ENCODE assay signal across 8 mouse cellular contexts in genomic region chr5:121201739-121202138, GRCm38 (mm10). TPM values are rescaled to one million over a fixed set of nuclear protein-coding genes. Genes with fewer than 3 reads are reported as not detected.
DNase-seq lines count a peak whose midpoint lies in the region; ATAC-seq and TF ChIP-seq lines count a peak whose summit lies in the region.

No protein-coding gene starts in this region.

- peaks cover 7% of the 10 kb centered on the region; the same call in 1 of the 2 replicates for H3K36me3 ChIP-seq in kidney, postnatal 0 days (ENCODE audit: insufficient read depth, low read length)
- H3K36me3 ChIP-seq in kidney, embryonic 15.5 days = peaks cover 13% of the 10 kb centered on the region
- peaks cover 21% of the 10 kb centered on the region for H3K36me3 ChIP-seq in E14TG2a.4 (ENCODE audit: insufficient read depth, low read length)
- H3K36me3 ChIP-seq in megakaryocyte, embryonic 14.5 days (replicated peaks; ENCODE audit: low read length) = peaks cover 14% of the 10 kb centered on the region
- peaks cover 12% of the 10 kb centered on the region for H3K36me3 ChIP-seq in kidney, embryonic 16.5 days (ENCODE audit: insufficient read depth, low read length)

- H3K9ac ChIP-seq in kidney, postnatal 0 days (ENCODE audit: low read depth, low read length) = no peak overlapping the region
- H3K9ac ChIP-seq in kidney, embryonic 15.5 days = no peak overlapping the region
- no peak overlapping the region for H3K9ac ChIP-seq in kidney, embryonic 16.5 days (replicated peaks; ENCODE audit: low read length)

- H3K4me3 ChIP-seq in kidney, postnatal 0 days (replicated peaks; ENCODE audit: low read depth, low read length) = no peak overlapping the region
- no peak overlapping the region for H3K4me3 ChIP-seq in kidney, embryonic 15.5 days (replicated peaks)
- no peak overlapping the region for H3K4me3 ChIP-seq in E14TG2a.4 (replicated peaks; ENCODE audit: low read length)
- H3K4me3 ChIP-seq in megakaryocyte, embryonic 14.5 days (replicated peaks) = peak overlapping the region; percentile 72
- no peak overlapping the region for H3K4me3 ChIP-seq in kidney, embryonic 16.5 days (ENCODE audit: low read length)

- H3K4me1 ChIP-seq in kidney, postnatal 0 days (replicated peaks; ENCODE audit: insufficient read depth, low read length) = peaks cover 9% of the 10 kb centered on the region; the same call in 1 of the 2 replicates
- peaks cover 16% of the 10 kb centered on the region for H3K4me1 ChIP-seq in kidney, embryonic 15.5 days
- peaks cover 18% of the 10 kb centered on the region for H3K4me1 ChIP-seq in E14TG2a.4 (replicated peaks; ENCODE audit: low read depth, low read length)
- H3K4me1 ChIP-seq in megakaryocyte, embryonic 14.5 days = peaks cover 77% of the 10 kb centered on the region
- peaks cover 14% of the 10 kb centered on the region for H3K4me1 ChIP-seq in kidney, embryonic 16.5 days (ENCODE audit: insufficient read depth, low read length)

- ATAC-seq in kidney, postnatal 0 days (replicated peaks; ENCODE audit: low FRiP score, low read depth) = no peak
- ATAC-seq in kidney, embryonic 15.5 days (replicated peaks; ENCODE audit: low FRiP score) = no peak
- no peak for ATAC-seq in kidney, embryonic 16.5 days (ENCODE audit: low FRiP score, low TSS enrichment)

- H3K27ac ChIP-seq in kidney, postnatal 0 days = no peak overlapping the region
- H3K27ac ChIP-seq in kidney, embryonic 15.5 days = no peak overlapping the region
- H3K27ac ChIP-seq in kidney, embryonic 16.5 days (ENCODE audit: low read length) = no peak overlapping the region

- 42% methylated on average over 3 of the region's 3 CpGs for WGBS in kidney, postnatal 0 days
- WGBS in kidney, embryonic 15.5 days = 51% methylated on average over 3 of the region's 3 CpGs
- 45% methylated on average over 3 of the region's 3 CpGs for WGBS in kidney, embryonic 16.5 days

- peak; percentile 68 for TF ChIP-seq CTCF in kidney, postnatal 0 days (IDR thresholded peaks at IDR 0.05; ENCODE audit: low read depth)
- peak; percentile 76 for TF ChIP-seq CTCF in E14TG2a.4 (conservative IDR thresholded peaks at IDR 0.05; ENCODE audit: low read length)

- no peak overlapping the region for H3K4me2 ChIP-seq in kidney, postnatal 0 days (ENCODE audit: low read length)
- no peak overlapping the region for H3K4me2 ChIP-seq in kidney, embryonic 15.5 days
- H3K4me2 ChIP-seq in kidney, embryonic 16.5 days (replicated peaks; ENCODE audit: low read depth, low read length) = no peak overlapping the region

- no peaks in the 10 kb centered on the region for H3K9me3 ChIP-seq in kidney, postnatal 0 days (replicated peaks; ENCODE audit: low read length)
- no peaks in the 10 kb centered on the region for H3K9me3 ChIP-seq in kidney, embryonic 15.5 days (replicated peaks)
- H3K9me3 ChIP-seq in E14TG2a.4 (ENCODE audit: low read length) = no peaks in the 10 kb centered on the region
- no peaks in the 10 kb centered on the region for H3K9me3 ChIP-seq in megakaryocyte, embryonic 14.5 days
- H3K9me3 ChIP-seq in kidney, embryonic 16.5 days (ENCODE audit: low read length) = no peaks in the 10 kb centered on the region

- H3K27me3 ChIP-seq in kidney, postnatal 0 days (ENCODE audit: insufficient read depth, low read length) = no peaks in the 10 kb centered on the region
- peaks cover 4% of the 10 kb centered on the region; the same call in 1 of the 2 replicates for H3K27me3 ChIP-seq in kidney, embryonic 15.5 days
- H3K27me3 ChIP-seq in E14TG2a.4 (ENCODE audit: insufficient read depth, low read length) = peaks cover 23% of the 10 kb centered on the region
- H3K27me3 ChIP-seq in megakaryocyte, embryonic 14.5 days (replicated peaks) = no peaks in the 10 kb centered on the region
- H3K27me3 ChIP-seq in kidney, embryonic 16.5 days (ENCODE audit: insufficient read depth, low read length) = no peaks in the 10 kb centered on the region; the same call in 1 of the 2 replicates

- DNase-seq in kidney, postnatal 0 days (ENCODE audit: low spot score) = peak; percentile 65
- peak; percentile 75 for DNase-seq in brain, adult 2 months (ENCODE audit: low read depth, low spot score)
- DNase-seq in adrenal gland, adult 8-10 months = no peak
- no peak for DNase-seq in layer of hippocampus, postnatal 10 days (ENCODE audit: low spot score in 2 of 2)

RNA-seq across cellular contexts. Expression of gene Rpl6, which starts 2.5 kb away (rescaled TPM):
- 655 and 681 TPM in 2 replicates for polyA plus RNA-seq in kidney, postnatal 0 days (2015; fragmentation: Nextera tagmentation; extraction: Ambion mirVana)
- 639 and 659 TPM in 2 replicates for polyA plus RNA-seq in kidney, embryonic 15.5 days (2015; fragmentation: Nextera tagmentation; extraction: Ambion mirVana)
- 95.5 and 547 TPM in 2 replicates for polyA plus RNA-seq in megakaryocyte, embryonic 14.5 days (2012; ENCODE audit: insufficient read depth, low replicate concordance)
- 1,000 to 10,000 TPM in 2 of 4 experiments, 100 to 1,000 TPM in 2; 908 to 1,162 (median 1,035) TPM for total RNA-seq in adrenal gland, adult 8-10 months (2022)
- polyA plus RNA-seq in kidney, embryonic 16.5 days (2015; fragmentation: Nextera tagmentation; extraction: Ambion mirVana) = 575 and 586 TPM in 2 replicates
- 100 to 1,000 TPM; 520 to 542 TPM for total RNA-seq in layer of hippocampus, postnatal 10 days (2021)

RNA-seq across cellular contexts. Expression of gene Ptpn11, which starts 10.5 kb away (rescaled TPM):
- polyA plus RNA-seq in kidney, postnatal 0 days (2015; fragmentation: Nextera tagmentation; extraction: Ambion mirVana) = 20.0 and 20.8 TPM in 2 replicates
- 19.9 and 20.9 TPM in 2 replicates for polyA plus RNA-seq in kidney, embryonic 15.5 days (2015; fragmentation: Nextera tagmentation; extraction: Ambion mirVana)
- polyA plus RNA-seq in megakaryocyte, embryonic 14.5 days (2012; ENCODE audit: insufficient read depth, low replicate concordance) = 45.4 and 67.9 TPM in 2 replicates
- 100 to 1,000 TPM; 101 to 141 (median 124) TPM for total RNA-seq in adrenal gland, adult 8-10 months (2022)
- 17.0 and 19.1 TPM in 2 replicates for polyA plus RNA-seq in kidney, embryonic 16.5 days (2015; fragmentation: Nextera tagmentation; extraction: Ambion mirVana)
- total RNA-seq in layer of hippocampus, postnatal 10 days (2021) = 10 to 100 TPM; 78.1 to 82.4 TPM

RNA-seq across cellular contexts. Expression of gene Hectd4, which starts 18.3 kb away (rescaled TPM):
- polyA plus RNA-seq in kidney, postnatal 0 days (2015; fragmentation: Nextera tagmentation; extraction: Ambion mirVana) = 2.0 and 2.9 TPM in 2 replicates
- 4.3 and 5.2 TPM in 2 replicates for polyA plus RNA-seq in kidney, embryonic 15.5 days (2015; fragmentation: Nextera tagmentation; extraction: Ambion mirVana)
- polyA plus RNA-seq in megakaryocyte, embryonic 14.5 days (2012; ENCODE audit: insufficient read depth, low replicate concordance) = 8.6 and 14.0 TPM in 2 replicates
- 10 to 100 TPM; 22.7 to 39.2 (median 29.1) TPM for total RNA-seq in adrenal gland, adult 8-10 months (2022)
- 3.8 and 4.5 TPM in 2 replicates for polyA plus RNA-seq in kidney, embryonic 16.5 days (2015; fragmentation: Nextera tagmentation; extraction: Ambion mirVana)
- total RNA-seq in layer of hippocampus, postnatal 10 days (2021) = 100 to 1,000 TPM; 190 to 212 TPM

Comparison
In these comparisons a context has a peak if more than half of its experiments do, and no peak if none do; other contexts are left out.
1. DNase-seq: peak in kidney, postnatal 0 days (single experiment) and brain, adult 2 months (single experiment); none in adrenal gland, adult 8-10 months (single experiment) and layer of hippocampus, postnatal 10 days (0 of 2).